Mouse (Mus musculus): Measurements from ENCODE around the gene Traf3ip1. TPM values are rescaled to one million over a fixed set of nuclear protein-coding genes. Genes with fewer than 3 reads are reported as not detected.

Traf3ip1 gene
- polyA plus RNA-seq, 1 experiment from 2014 or later = 1.8 TPM

- no peak for ATAC-seq (ENCODE audit: insufficient read depth)
- Histone ChIP-seq H3K27me3 (no peaks in the 10 kb centered on the region), H3K4me3 (replicated peaks) (no peak overlapping the region), H3K27ac (replicated peaks) (no peak overlapping the region), H3K36me3 (replicated peaks) (peaks cover 76% of the 10 kb centered on the region), H3K4me1 (replicated peaks) (peaks cover 51% of the 10 kb centered on the region), H3K9me3 (replicated peaks) (no peaks in the 10 kb centered on the region), H3K9ac (no peak overlapping the region), H3K4me2 (no peak overlapping the region)
- WGBS (ENCODE audit: insufficient replicate concordance) = 95% methylated on average over 5 of the region's 5 CpGs
These were observed 53.1 kb downstream of the Traf3ip1 start for GRCm38 (mm10) chr1:91547567-91547966.

- ATAC-seq (ENCODE audit: insufficient read depth) = no peak
- 62% methylated on average over 2 of the region's 2 CpGs for whole genome bisulfite sequencing (ENCODE audit: insufficient replicate concordance)
- Histone ChIP-seq H3K27ac (replicated peaks) (0 out of 2 replicates have a peak overlapping the region, but pooled peaks have one; percentile 41), H3K9me3 (replicated peaks) (no peaks in the 10 kb centered on the region), H3K4me2 (no peak overlapping the region), H3K36me3 (replicated peaks) (peaks cover 88% of the 10 kb centered on the region), H3K9ac (no peak overlapping the region), H3K4me3 (replicated peaks) (no peak overlapping the region), H3K4me1 (replicated peaks) (peaks cover 41% of the 10 kb centered on the region), H3K27me3 (no peaks in the 10 kb centered on the region)
These were observed 54.6 kb downstream of the Traf3ip1 start for GRCm38 (mm10) chr1:91549073-91549472.

- Histone ChIP-seq H3K27me3 (no peaks in the 10 kb centered on the region), H3K36me3 (replicated peaks) (peaks cover 76% of the 10 kb centered on the region), H3K9me3 (replicated peaks) (no peaks in the 10 kb centered on the region), H3K4me2 (no peak overlapping the region), H3K9ac (no peak overlapping the region), H3K4me3 (replicated peaks) (no peak overlapping the region), H3K27ac (replicated peaks) (no peak overlapping the region), H3K4me1 (replicated peaks) (no peaks in the 10 kb centered on the region)
- WGBS (ENCODE audit: insufficient replicate concordance) = 44% methylated on average over 2 of the region's 2 CpGs
- ATAC-seq (ENCODE audit: insufficient read depth) = no peak
These were observed 62.7 kb downstream of the Traf3ip1 start for GRCm38 (mm10) chr1:91557099-91557498.

GRCm38 (mm10) chr1:91561226-91561625, 66.8 kb downstream of the Traf3ip1 start:
- Histone ChIP-seq H3K36me3 (replicated peaks) (peaks cover 36% of the 10 kb centered on the region), H3K4me3 (replicated peaks) (no peak overlapping the region), H3K27ac (replicated peaks) (no peak overlapping the region), H3K9ac (no peak overlapping the region), H3K4me1 (replicated peaks) (no peaks in the 10 kb centered on the region), H3K4me2 (no peak overlapping the region), H3K9me3 (replicated peaks) (no peaks in the 10 kb centered on the region), H3K27me3 (no peaks in the 10 kb centered on the region)
- WGBS (ENCODE audit: insufficient replicate concordance) = 80% methylated on average over 6 of the region's 6 CpGs
- no peak for ATAC-seq (ENCODE audit: insufficient read depth)

- Histone ChIP-seq H3K9ac (no peak overlapping the region), H3K27me3 (no peaks in the 10 kb centered on the region), H3K27ac (replicated peaks) (no peak overlapping the region), H3K9me3 (replicated peaks) (no peaks in the 10 kb centered on the region), H3K36me3 (replicated peaks) (peaks cover 21% of the 10 kb centered on the region), H3K4me2 (no peak overlapping the region), H3K4me1 (replicated peaks) (no peaks in the 10 kb centered on the region), H3K4me3 (replicated peaks) (no peak overlapping the region)
- WGBS (ENCODE audit: insufficient replicate concordance) = 65% methylated on average over 4 of the region's 4 CpGs
- ATAC-seq (ENCODE audit: insufficient read depth) = no peak
These were observed 68.6 kb downstream of the Traf3ip1 start for GRCm38 (mm10) chr1:91562977-91563590.

- no peak overlapping the region for H3K27ac ChIP-seq (replicated peaks)
- H3K36me3 ChIP-seq (replicated peaks) = peaks cover 11% of the 10 kb centered on the region
- WGBS (ENCODE audit: insufficient replicate concordance) = 42% methylated on average over 3 of the region's 3 CpGs
- H3K9ac ChIP-seq = no peak overlapping the region
- H3K9me3 ChIP-seq (replicated peaks) = no peaks in the 10 kb centered on the region
- no peaks in the 10 kb centered on the region for H3K27me3 ChIP-seq
- ATAC-seq (ENCODE audit: insufficient read depth) = 0 out of 2 replicates have a peak, but pooled peaks have one; percentile 29
- H3K4me3 ChIP-seq (replicated peaks) = no peak overlapping the region
- H3K4me2 ChIP-seq = no peak overlapping the region
- no peaks in the 10 kb centered on the region for H3K4me1 ChIP-seq (replicated peaks)
These were observed 69.6 kb downstream of the Traf3ip1 start for GRCm38 (mm10) chr1:91564004-91564403.

- H3K27ac ChIP-seq (replicated peaks) = no peak overlapping the region
- no peak overlapping the region for H3K4me2 ChIP-seq
- no peaks in the 10 kb centered on the region for H3K27me3 ChIP-seq
- H3K36me3 ChIP-seq (replicated peaks) = peaks cover 5% of the 10 kb centered on the region
- no peak overlapping the region for H3K9ac ChIP-seq
- ATAC-seq (ENCODE audit: insufficient read depth) = no peak
- no peaks in the 10 kb centered on the region for H3K9me3 ChIP-seq (replicated peaks)
- no peak overlapping the region for H3K4me3 ChIP-seq (replicated peaks)
- no peaks in the 10 kb centered on the region for H3K4me1 ChIP-seq (replicated peaks)
- 50% methylated on average over 6 of the region's 6 CpGs for WGBS (ENCODE audit: insufficient replicate concordance)
These were observed 70.2 kb downstream of the Traf3ip1 start for GRCm38 (mm10) chr1:91564598-91564997.

- H3K36me3 ChIP-seq (replicated peaks) = no peaks in the 10 kb centered on the region
- 54% methylated on average over 2 of the region's 2 CpGs for WGBS (ENCODE audit: insufficient replicate concordance)
- no peak overlapping the region for H3K4me3 ChIP-seq (replicated peaks)
- H3K27me3 ChIP-seq = peaks cover 6% of the 10 kb centered on the region; the same call in 1 of the 2 replicates
- H3K4me2 ChIP-seq = no peak overlapping the region
- no peak for ATAC-seq (ENCODE audit: insufficient read depth)
- no peak overlapping the region for H3K27ac ChIP-seq (replicated peaks)
- H3K4me1 ChIP-seq (replicated peaks) = no peaks in the 10 kb centered on the region
- no peak overlapping the region for H3K9ac ChIP-seq
- no peaks in the 10 kb centered on the region for H3K9me3 ChIP-seq (replicated peaks)
These were observed 72.8 kb downstream of the Traf3ip1 start for GRCm38 (mm10) chr1:91567269-91567668.

- no peak for ATAC-seq (ENCODE audit: insufficient read depth)
- WGBS (ENCODE audit: insufficient replicate concordance) = 39% methylated on average over 10 of the region's 10 CpGs
- Histone ChIP-seq H3K4me1 (replicated peaks) (no peaks in the 10 kb centered on the region), H3K27ac (replicated peaks) (no peak overlapping the region), H3K9ac (no peak overlapping the region), H3K4me3 (replicated peaks) (no peak overlapping the region), H3K4me2 (no peak overlapping the region), H3K36me3 (replicated peaks) (no peaks in the 10 kb centered on the region), H3K9me3 (replicated peaks) (no peaks in the 10 kb centered on the region), H3K27me3 (peaks cover 6% of the 10 kb centered on the region; the same call in 1 of the 2 replicates)
These were observed 78.0 kb downstream of the Traf3ip1 start for GRCm38 (mm10) chr1:91572458-91572857.

- 0 out of 2 replicates have a peak, but pooled peaks cover under 1% of the 10 kb centered on the region for H3K4me1 ChIP-seq (replicated peaks)
- no peak overlapping the region for H3K27ac ChIP-seq (replicated peaks)
- ATAC-seq (ENCODE audit: insufficient read depth) = no peak
- H3K4me3 ChIP-seq (replicated peaks) = no peak overlapping the region
- no peaks in the 10 kb centered on the region for H3K36me3 ChIP-seq (replicated peaks)
- no peak overlapping the region for H3K9ac ChIP-seq
- no peaks in the 10 kb centered on the region for H3K9me3 ChIP-seq (replicated peaks)
- WGBS (ENCODE audit: insufficient replicate concordance) = 49% methylated on average over 3 of the region's 3 CpGs
- H3K27me3 ChIP-seq = peaks cover 6% of the 10 kb centered on the region; the same call in 1 of the 2 replicates
- no peak overlapping the region for H3K4me2 ChIP-seq
These were observed 79.8 kb downstream of the Traf3ip1 start for GRCm38 (mm10) chr1:91574208-91574607.

GRCm38 (mm10) chr1:91577883-91578517, 83.6 kb downstream of the Traf3ip1 start:
- ATAC-seq (ENCODE audit: insufficient read depth) = no peak
- no peak overlapping the region for H3K27ac ChIP-seq (replicated peaks)
- H3K9ac ChIP-seq = no peak overlapping the region
- no peak overlapping the region for H3K4me2 ChIP-seq
- 0 out of 2 replicates have a peak, but pooled peaks cover 5% of the 10 kb centered on the region for H3K4me1 ChIP-seq (replicated peaks)
- no peaks in the 10 kb centered on the region for H3K36me3 ChIP-seq (replicated peaks)
- 53% methylated on average over 7 of the region's 7 CpGs for WGBS (ENCODE audit: insufficient replicate concordance)
- no peaks in the 10 kb centered on the region for H3K9me3 ChIP-seq (replicated peaks)
- H3K27me3 ChIP-seq = no peaks in the 10 kb centered on the region
- H3K4me3 ChIP-seq (replicated peaks) = no peak overlapping the region

Data from liver, embryonic 15.5 days (tissue).